Mouse (Mus musculus) thymus, adult 2 months (tissue): ENCODE measurements around the gene Cyp2t4. TPM values are rescaled to one million over a fixed set of nuclear protein-coding genes. Genes with fewer than 3 reads are reported as not detected.

Experiments used
- DNase-seq: peaks from one replicate; pipeline ENCODE4 v3.0.0; 2021
- H3K27ac ChIP-seq: fragments of 200-500 bp; 2 replicates; pipeline ENCODE4 v1.5.1; 2012; ENCODE audit warnings: low read length, control low read depth; ENCODE audit not compliant: control insufficient read depth, insufficient read depth
- H3K27me3 ChIP-seq: fragments of 200-500 bp; 2 replicates; pipeline ENCODE4 v1.6.1; 2012; ENCODE audit warnings: mild to moderate bottlenecking, low read length, moderate library complexity, mixed read lengths; ENCODE audit not compliant: control insufficient read depth, insufficient read depth
- H3K36me3 ChIP-seq: fragments of 200-500 bp; 2 replicates; pipeline ENCODE4 v1.6.1; 2012; ENCODE audit warnings: mild to moderate bottlenecking, low read length, moderate library complexity; ENCODE audit not compliant: control insufficient read depth, insufficient read depth
- H3K4me1 ChIP-seq: fragments of 200-500 bp; replicated peaks from 2 replicates; pipeline ENCODE4 v1.6.1; 2012; ENCODE audit warnings: low read length; ENCODE audit not compliant: control insufficient read depth, insufficient read depth
- H3K4me3 ChIP-seq: fragments of 200-500 bp; 2 replicates; pipeline ENCODE4 v1.5.1; 2012; ENCODE audit warnings: mild to moderate bottlenecking, low read length, control low read depth, moderate library complexity; ENCODE audit not compliant: control insufficient read depth, insufficient read depth
- CTCF ChIP-seq: fragments of 200-500 bp; IDR thresholded peaks from 2 replicates; pipeline ENCODE4 v1.5.1; 2012; ENCODE audit warnings: mild to moderate bottlenecking, control low read depth, low read length, moderate library complexity, borderline replicate concordance; ENCODE audit not compliant: control insufficient read depth, poor library complexity, insufficient read depth; ENCODE audit errors: extremely low read depth
- POLR2A ChIP-seq: fragments of 200-500 bp; IDR thresholded peaks from 2 replicates; pipeline ENCODE4 v1.6.1; 2012; ENCODE audit warnings: mild to moderate bottlenecking, low read length, control low read depth, moderate library complexity; ENCODE audit not compliant: control insufficient read depth, poor library complexity, insufficient read depth; ENCODE audit errors: extremely low read depth
- WGBS: fragments of 180-500 bp; shearing (Covaris S2); methylation state at CpG from one replicate; pipeline ENCODE4 v1.1.7; 2018; 5-methylcytosine and 5-hydroxymethylcytosine counted together
- polyA plus RNA-seq: library from polyadenylated mRNA; depleted of rRNA; stranded (reverse); fragments of >200 nt; gene quantifications from 2 replicates; pipeline ENCODE4 v1.2.3, GENCODE M21; 2012; rRNA removed

The Cyp2t4 gene
- polyA plus RNA-seq, 1 experiment: 0.11 TPM

DNA sequence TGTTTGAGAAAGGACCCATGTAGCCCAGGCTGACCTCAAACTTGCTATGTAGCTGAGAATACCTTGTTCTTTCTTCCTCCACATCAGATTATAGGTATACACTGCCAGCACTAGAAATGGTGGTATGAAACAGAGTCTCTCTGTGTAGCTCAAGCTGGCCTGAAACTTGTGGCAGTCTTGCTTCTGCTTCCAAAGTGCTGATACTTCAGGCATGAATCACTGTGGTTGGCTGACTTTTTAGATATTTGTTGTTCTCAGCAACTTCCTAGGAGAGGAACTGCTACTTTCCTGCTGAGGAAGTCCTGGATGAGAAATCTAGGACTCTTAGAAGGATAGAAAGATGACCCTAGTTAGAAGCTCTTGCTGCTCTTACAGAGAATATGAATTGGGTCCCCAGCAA lies 44.8 kb downstream of the Cyp2t4 start:
- Histone ChIP-seq H3K27me3 (no peaks in the 10 kb centered on the region), H3K36me3 (0 out of 2 replicates have a peak, but pooled peaks cover 4% of the 10 kb centered on the region), H3K4me1 (peaks cover 7% of the 10 kb centered on the region), H3K4me3 (no peak overlapping the region), H3K27ac (no peak overlapping the region)
- no peak for DNase-seq
- TF ChIP-seq POLR2A (no peak), CTCF (no peak)

GRCm38 (mm10) chr7:27198779-27199178 lies 45.3 kb downstream of the Cyp2t4 start:
- 95% methylated on average over 8 of the region's 8 CpGs for WGBS
- H3K36me3 ChIP-seq: 0 out of 2 replicates have a peak, but pooled peaks cover 4% of the 10 kb centered on the region
- DNase-seq: no peak
- TF ChIP-seq POLR2A: no peak
- no peak for TF ChIP-seq CTCF
- no peaks in the 10 kb centered on the region for H3K27me3 ChIP-seq
- peaks cover 7% of the 10 kb centered on the region for H3K4me1 ChIP-seq
- no peak overlapping the region for H3K27ac ChIP-seq
- no peak overlapping the region for H3K4me3 ChIP-seq

- Histone ChIP-seq H3K27ac (no peak overlapping the region), H3K4me1 (no peaks in the 10 kb centered on the region), H3K27me3 (no peaks in the 10 kb centered on the region), H3K4me3 (no peak overlapping the region), H3K36me3 (peaks cover 16% of the 10 kb centered on the region; the same call in 1 of the 2 replicates)
- WGBS: 96% methylated on average over 8 of the region's 8 CpGs
- DNase-seq: no peak
- no peak for TF ChIP-seq POLR2A
- TF ChIP-seq CTCF: no peak
Observed at GRCm38 (mm10) chr7:27203730-27204449, 50.4 kb downstream of the Cyp2t4 start.

Other genes with a start within 250 kb of the Cyp2t4 start
- gene Cyp2a22, start 214.3 kb upstream of the Cyp2t4 start, polyA plus RNA-seq: not detected in 2 replicates
- gene Cyp2a12, start 124.6 kb upstream of the Cyp2t4 start, polyA plus RNA-seq: 1.0 TPM in 1 of 2 replicates, not detected in the other
- 19.2 and 24.7 TPM in 2 replicates for gene Cyp2f2, start 33.8 kb upstream of the Cyp2t4 start, polyA plus RNA-seq
- gene Egln2, start 13.1 kb downstream of the Cyp2t4 start, polyA plus RNA-seq: 116 and 125 TPM in 2 replicates
- gene Rab4b, start 25.2 kb downstream of the Cyp2t4 start, polyA plus RNA-seq: 127 and 136 TPM in 2 replicates
- gene Gm21983, start 27.4 kb downstream of the Cyp2t4 start, polyA plus RNA-seq: 0.19 TPM in 1 of 2 replicates, not detected in the other
- gene Mia, start 27.4 kb downstream of the Cyp2t4 start, polyA plus RNA-seq: 4.0 and 5.2 TPM in 2 replicates
- gene BC024978, start 42.1 kb downstream of the Cyp2t4 start, polyA plus RNA-seq: 20.4 and 20.9 TPM in 2 replicates
- gene Snrpa, start 42.6 kb downstream of the Cyp2t4 start, polyA plus RNA-seq: 293 and 316 TPM in 2 replicates
- gene Itpkc, start 74.9 kb downstream of the Cyp2t4 start, polyA plus RNA-seq: 12.2 and 12.4 TPM in 2 replicates
- 53.1 and 57.8 TPM in 2 replicates for gene Coq8b, start 79.3 kb downstream of the Cyp2t4 start, polyA plus RNA-seq
- 10.3 and 10.7 TPM in 2 replicates for gene Numbl, start 104.7 kb downstream of the Cyp2t4 start, polyA plus RNA-seq
- 48.3 and 77.5 TPM in 2 replicates for gene Ltbp4, start 184.0 kb downstream of the Cyp2t4 start, polyA plus RNA-seq
- gene Shkbp1, start 202.3 kb downstream of the Cyp2t4 start, polyA plus RNA-seq: 203 and 206 TPM in 2 replicates
- not detected in 2 replicates for gene Gm20479, start 203.7 kb downstream of the Cyp2t4 start, polyA plus RNA-seq